Mouse (Mus musculus): ENCODE data around the gene Gh. TPM values are rescaled to one million over a fixed set of nuclear protein-coding genes. Genes with fewer than 3 reads are reported as not detected.

Gh gene
- polyA plus RNA-seq, 1 experiment, result not detected

DNA sequence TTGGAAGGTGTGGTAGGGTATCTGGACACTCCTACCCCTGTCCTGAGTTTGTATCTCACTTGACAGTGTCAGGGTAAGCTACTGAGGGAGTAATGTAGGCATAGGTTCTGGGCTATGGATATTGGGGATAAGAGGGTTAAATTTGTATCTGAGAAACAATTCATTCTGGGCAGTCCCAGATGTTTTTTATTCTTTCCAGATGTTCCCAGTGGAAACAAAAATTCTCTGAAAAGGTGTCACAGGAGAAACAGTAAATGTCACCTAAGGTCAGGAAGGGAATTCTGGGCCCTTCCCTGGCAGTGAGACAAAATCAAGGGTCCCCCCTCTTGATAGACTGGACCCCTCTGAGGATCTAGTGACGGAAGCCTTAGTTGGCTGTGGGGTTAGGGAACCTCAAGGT is 14.8 kb upstream of the Gh start:
- H3K4me3 ChIP-seq (replicated peaks), result no peak overlapping the region
- H3K4me1 ChIP-seq, result peaks cover 30% of the 10 kb centered on the region
- H3K36me3 ChIP-seq (replicated peaks; ENCODE audit: low read length), result no peaks in the 10 kb centered on the region
- H3K27me3 ChIP-seq (replicated peaks), result peaks cover 76% of the 10 kb centered on the region
- TF ChIP-seq GATA1 (IDR thresholded peaks at IDR 0.05; ENCODE audit: borderline replicate concordance, low read length), result no peak
- no peak for TF ChIP-seq FLI1 (IDR thresholded peaks at IDR 0.05; ENCODE audit: low read length)
- no peaks in the 10 kb centered on the region for H3K9me3 ChIP-seq

GRCm38 (mm10) chr11:106314333-106314812 is 12.7 kb upstream of the Gh start, which contains the start of gene Cd79b:
Cd79b (minus strand) TSS chr11:106314762.
- Histone ChIP-seq H3K4me1 (peaks cover 26% of the 10 kb centered on the region), H3K4me3 (replicated peaks) (peak within 1 kb of the TSS; percentile 86), H3K27me3 (replicated peaks) (peaks cover 71% of the 10 kb centered on the region), H3K9me3 (no peaks in the 10 kb centered on the region), H3K36me3 (replicated peaks; ENCODE audit: low read length) (no peaks in the 10 kb centered on the region)
- TF ChIP-seq GATA1 (IDR thresholded peaks at IDR 0.05; ENCODE audit: borderline replicate concordance, low read length) (no peak), FLI1 (IDR thresholded peaks at IDR 0.05; ENCODE audit: low read length) (no peak)

DNA sequence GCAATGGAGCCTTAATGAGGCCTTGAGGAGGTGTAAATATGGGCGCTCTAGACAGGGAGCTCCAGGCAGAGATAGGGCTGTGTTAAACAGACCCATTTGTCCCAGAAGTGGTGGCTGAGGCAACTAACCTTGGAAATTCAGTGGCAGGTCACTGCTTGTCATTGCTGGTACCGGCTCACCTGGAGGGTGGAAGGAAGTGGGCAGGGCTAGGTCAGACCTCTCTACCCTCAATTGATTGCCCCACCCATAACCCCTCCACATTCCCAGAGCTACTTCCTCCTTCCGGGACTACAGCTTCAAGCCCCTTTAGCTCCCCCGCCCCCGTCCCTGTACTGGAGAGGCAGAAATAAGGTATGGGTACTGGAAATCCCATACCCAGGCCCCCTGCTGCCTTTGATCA is 11.9 kb upstream of the Gh start:
- Histone ChIP-seq H3K9me3 (no peaks in the 10 kb centered on the region), H3K4me1 (peaks cover 18% of the 10 kb centered on the region), H3K27me3 (replicated peaks) (peaks cover 64% of the 10 kb centered on the region), H3K36me3 (replicated peaks; ENCODE audit: low read length) (no peaks in the 10 kb centered on the region), H3K4me3 (replicated peaks) (peak overlapping the region; percentile 86)
- TF ChIP-seq FLI1 (IDR thresholded peaks at IDR 0.05; ENCODE audit: low read length) (no peak), GATA1 (IDR thresholded peaks at IDR 0.05; ENCODE audit: borderline replicate concordance, low read length) (no peak)

- TF ChIP-seq GATA1 (IDR thresholded peaks at IDR 0.05; ENCODE audit: borderline replicate concordance, low read length) (no peak), FLI1 (IDR thresholded peaks at IDR 0.05; ENCODE audit: low read length) (no peak)
- Histone ChIP-seq H3K9me3 (no peaks in the 10 kb centered on the region), H3K27me3 (replicated peaks) (peaks cover 43% of the 10 kb centered on the region), H3K4me1 (peaks cover 19% of the 10 kb centered on the region), H3K4me3 (replicated peaks) (no peak overlapping the region), H3K36me3 (replicated peaks; ENCODE audit: low read length) (no peaks in the 10 kb centered on the region)
Measured at GRCm38 (mm10) chr11:106310123-106310522, 8.5 kb upstream of the Gh start.

DNA sequence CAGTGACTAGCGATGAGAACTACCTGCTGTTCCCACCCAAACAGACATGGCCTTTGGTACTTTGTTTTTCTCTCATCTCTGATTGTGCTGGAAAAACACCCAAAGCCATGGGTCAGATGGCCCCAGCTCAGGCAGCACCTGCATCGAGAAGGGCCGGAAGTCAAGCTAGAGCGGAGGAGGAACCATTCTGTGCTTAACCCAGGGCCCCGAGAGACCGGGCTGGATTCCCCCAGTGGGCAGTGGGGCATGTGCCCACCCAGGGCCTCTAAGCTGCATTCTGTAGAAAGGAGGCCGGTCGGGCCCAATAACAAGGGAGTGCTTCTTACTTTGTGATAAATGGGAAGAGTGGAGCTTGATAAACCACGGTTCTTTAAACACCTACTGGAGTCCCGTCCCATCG is 6.5 kb upstream of the Gh start:
- Histone ChIP-seq H3K9me3 (no peaks in the 10 kb centered on the region), H3K4me1 (peaks cover 4% of the 10 kb centered on the region; the same call in 1 of the 2 replicates), H3K4me3 (replicated peaks) (no peak overlapping the region), H3K36me3 (replicated peaks; ENCODE audit: low read length) (no peaks in the 10 kb centered on the region), H3K27me3 (replicated peaks) (peaks cover 40% of the 10 kb centered on the region)
- no peak for TF ChIP-seq GATA1 (IDR thresholded peaks at IDR 0.05; ENCODE audit: borderline replicate concordance, low read length)
- no peak for TF ChIP-seq FLI1 (IDR thresholded peaks at IDR 0.05; ENCODE audit: low read length)

- Histone ChIP-seq H3K4me3 (replicated peaks) (no peak overlapping the region), H3K9me3 (no peaks in the 10 kb centered on the region), H3K4me1 (peaks cover 4% of the 10 kb centered on the region; the same call in 1 of the 2 replicates), H3K36me3 (replicated peaks; ENCODE audit: low read length) (no peaks in the 10 kb centered on the region), H3K27me3 (replicated peaks) (peaks cover 34% of the 10 kb centered on the region)
- no peak for TF ChIP-seq GATA1 (IDR thresholded peaks at IDR 0.05; ENCODE audit: borderline replicate concordance, low read length)
Measured at GRCm38 (mm10) chr11:106307432-106307831, 5.8 kb upstream of the Gh start.

DNA sequence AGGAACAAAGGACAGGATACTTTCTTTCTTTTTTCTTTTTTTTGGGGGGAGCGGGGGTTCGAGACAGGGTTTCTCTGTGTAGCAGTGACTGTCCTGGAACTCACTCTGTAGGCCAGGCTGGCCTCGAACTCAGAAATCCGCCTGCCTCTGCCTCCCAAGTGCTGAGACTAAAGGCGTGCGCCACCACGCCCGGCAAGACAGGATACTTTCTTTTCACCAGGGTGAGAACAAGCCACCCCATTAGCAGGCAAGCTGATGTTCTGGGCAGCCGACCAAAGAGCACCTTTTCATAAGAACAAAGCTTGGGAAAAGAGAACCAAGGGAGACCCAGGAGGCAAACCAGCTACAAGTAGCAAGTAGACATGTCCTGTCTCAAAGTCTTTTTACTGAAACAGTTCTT is 5.1 kb upstream of the Gh start:
- H3K4me3 ChIP-seq (replicated peaks), result no peak overlapping the region
- no peaks in the 10 kb centered on the region for H3K36me3 ChIP-seq (replicated peaks; ENCODE audit: low read length)
- H3K4me1 ChIP-seq, result peaks cover 4% of the 10 kb centered on the region; the same call in 1 of the 2 replicates
- H3K9me3 ChIP-seq, result no peaks in the 10 kb centered on the region
- peaks cover 29% of the 10 kb centered on the region for H3K27me3 ChIP-seq (replicated peaks)
- TF ChIP-seq GATA1 (IDR thresholded peaks at IDR 0.05; ENCODE audit: borderline replicate concordance, low read length) (no peak), FLI1 (IDR thresholded peaks at IDR 0.05; ENCODE audit: low read length) (no peak)

GRCm38 (mm10) chr11:106306065-106306385 is 4.4 kb upstream of the Gh start:
- Histone ChIP-seq H3K36me3 (replicated peaks; ENCODE audit: low read length) (no peaks in the 10 kb centered on the region), H3K9me3 (no peaks in the 10 kb centered on the region), H3K4me1 (peaks cover 4% of the 10 kb centered on the region; the same call in 1 of the 2 replicates), H3K4me3 (replicated peaks) (no peak overlapping the region), H3K27me3 (replicated peaks) (peaks cover 28% of the 10 kb centered on the region)
- TF ChIP-seq GATA1 (IDR thresholded peaks at IDR 0.05; ENCODE audit: borderline replicate concordance, low read length) (no peak), FLI1 (IDR thresholded peaks at IDR 0.05; ENCODE audit: low read length) (no peak)

- H3K9me3 ChIP-seq, result no peaks in the 10 kb centered on the region
- H3K4me1 ChIP-seq, result peaks cover 4% of the 10 kb centered on the region; the same call in 1 of the 2 replicates
- H3K36me3 ChIP-seq (replicated peaks; ENCODE audit: low read length), result no peaks in the 10 kb centered on the region
- peaks cover 31% of the 10 kb centered on the region for H3K27me3 ChIP-seq (replicated peaks)
- TF ChIP-seq FLI1 (IDR thresholded peaks at IDR 0.05; ENCODE audit: low read length), result no peak
- TF ChIP-seq GATA1 (IDR thresholded peaks at IDR 0.05; ENCODE audit: borderline replicate concordance, low read length), result no peak
- no peak overlapping the region for H3K4me3 ChIP-seq (replicated peaks)
Measured at GRCm38 (mm10) chr11:106305348-106306064, 3.8 kb upstream of the Gh start.

DNA sequence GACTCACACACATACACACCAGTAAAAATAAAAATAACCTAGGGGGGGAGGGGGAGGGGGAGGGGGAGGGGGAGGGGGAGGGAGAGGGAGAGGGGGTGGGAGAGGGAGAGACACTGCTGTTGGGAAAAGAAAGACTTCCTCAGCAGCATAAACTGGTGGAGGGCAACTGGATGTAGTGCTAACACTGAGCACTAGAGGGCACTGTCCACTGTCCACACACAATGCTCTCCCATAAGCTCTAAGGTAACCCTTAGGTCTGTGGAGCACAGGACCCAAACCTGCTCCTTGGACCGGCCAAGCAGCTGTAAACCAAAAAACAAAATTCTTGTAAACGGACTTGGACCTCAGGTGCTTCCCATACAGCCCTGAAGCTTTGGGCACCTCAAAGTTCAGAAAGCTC is 969 bp upstream of the Gh start:
- H3K27me3 ChIP-seq (replicated peaks), result peaks cover 42% of the 10 kb centered on the region
- H3K9me3 ChIP-seq, result 0 out of 2 replicates have a peak, but pooled peaks cover 1% of the 10 kb centered on the region
- H3K4me3 ChIP-seq (replicated peaks), result no peak overlapping the region
- H3K36me3 ChIP-seq (replicated peaks; ENCODE audit: low read length), result no peaks in the 10 kb centered on the region
- H3K4me1 ChIP-seq, result peaks cover 4% of the 10 kb centered on the region; the same call in 1 of the 2 replicates
- no peak for TF ChIP-seq GATA1 (IDR thresholded peaks at IDR 0.05; ENCODE audit: borderline replicate concordance, low read length)
- no peak for TF ChIP-seq FLI1 (IDR thresholded peaks at IDR 0.05; ENCODE audit: low read length)

Data from megakaryocyte, embryonic 14.5 days (primary cell).